Mouse (Mus musculus) thymus, postnatal 25 days (tissue): ENCODE results near the gene Hist1h1b.
"Not testable (repeated sequence)": the region's sequence is repeated elsewhere in the genome, so short reads cannot be mapped to it uniquely, and the experiment has no call there.

Experiments
- DNase-seq: peaks from one replicate; pipeline ENCODE4 v3.0.0; 2022

Gene Hist1h1b

GRCm38 (mm10) chr13:21779767-21780731 lies at the start of gene Hist1h1b:
Hist1h1b (minus strand) TSS chr13:21780625.
- peak; percentile 84 for DNase-seq

DNA sequence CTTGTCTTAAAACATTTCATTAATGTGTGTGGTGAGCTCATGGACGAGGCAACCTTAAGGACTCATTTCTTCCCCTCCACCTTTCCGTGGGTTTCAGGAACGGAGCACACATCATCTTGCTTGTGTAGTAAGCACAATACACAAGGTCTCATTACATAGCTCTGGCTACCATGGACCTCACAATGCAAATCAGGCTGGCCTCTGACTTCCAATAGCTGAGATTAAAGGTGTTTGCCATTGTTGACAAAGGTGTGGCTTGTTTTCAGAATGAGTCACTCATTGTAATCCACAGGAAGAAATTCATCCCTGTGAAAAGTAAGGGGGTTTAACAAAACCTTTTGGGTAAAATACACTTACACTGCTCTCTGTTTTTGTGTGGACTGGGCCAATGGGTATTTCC lies 48.1 kb upstream of the Hist1h1b start:
- DNase-seq: no peak

- DNase-seq: not testable (repeated sequence)
These were observed 39.9 kb upstream of the Hist1h1b start for GRCm38 (mm10) chr13:21820082-21820890.

DNA sequence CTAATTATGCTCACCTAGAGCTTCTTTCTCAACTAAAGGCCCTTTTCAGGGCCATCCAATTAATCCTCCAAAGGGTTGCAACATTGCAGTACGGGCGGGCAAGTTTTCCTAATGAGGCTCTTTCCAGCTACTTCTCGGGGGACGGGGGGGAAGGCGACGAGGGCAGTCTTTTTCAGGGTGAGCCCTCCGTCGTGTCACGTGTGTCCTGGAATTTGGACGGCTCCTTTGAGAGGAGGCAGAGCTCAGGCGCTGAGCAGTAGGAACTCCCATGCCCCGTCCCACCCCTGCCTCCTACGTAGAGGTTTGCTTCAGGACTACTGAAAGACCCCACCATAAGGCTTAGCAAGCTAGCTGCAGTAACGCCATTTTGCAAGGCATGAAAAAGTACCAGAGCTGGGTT lies 31.7 kb upstream of the Hist1h1b start:
- not testable (repeated sequence) for DNase-seq

DNA sequence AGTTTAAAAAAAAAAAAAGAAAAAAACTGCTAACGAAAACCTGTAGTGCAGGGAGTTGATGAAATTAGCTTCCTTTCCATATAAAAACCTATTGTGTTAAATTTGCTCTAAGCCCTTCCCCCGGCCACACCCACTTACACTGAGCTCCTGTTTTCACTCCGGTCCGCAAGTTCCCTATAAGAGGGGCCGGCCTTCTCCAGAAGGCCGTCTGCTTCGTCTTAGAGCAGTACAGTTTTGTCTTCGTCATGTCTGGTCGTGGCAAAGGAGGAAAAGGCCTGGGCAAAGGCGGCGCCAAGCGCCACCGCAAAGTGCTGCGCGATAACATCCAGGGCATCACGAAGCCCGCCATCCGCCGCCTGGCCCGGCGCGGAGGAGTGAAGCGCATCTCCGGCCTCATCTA lies 31.1 kb upstream of the Hist1h1b start, which contains the start of gene Hist1h4m:
Gene Hist1h4m, plus strand, starts transcription at position 208 of the 400 bp plus-strand sequence.
- DNase-seq: peak; percentile 71

GRCm38 (mm10) chr13:21811074-21811473 lies 30.6 kb upstream of the Hist1h1b start:
- DNase-seq: not testable (repeated sequence)

DNA sequence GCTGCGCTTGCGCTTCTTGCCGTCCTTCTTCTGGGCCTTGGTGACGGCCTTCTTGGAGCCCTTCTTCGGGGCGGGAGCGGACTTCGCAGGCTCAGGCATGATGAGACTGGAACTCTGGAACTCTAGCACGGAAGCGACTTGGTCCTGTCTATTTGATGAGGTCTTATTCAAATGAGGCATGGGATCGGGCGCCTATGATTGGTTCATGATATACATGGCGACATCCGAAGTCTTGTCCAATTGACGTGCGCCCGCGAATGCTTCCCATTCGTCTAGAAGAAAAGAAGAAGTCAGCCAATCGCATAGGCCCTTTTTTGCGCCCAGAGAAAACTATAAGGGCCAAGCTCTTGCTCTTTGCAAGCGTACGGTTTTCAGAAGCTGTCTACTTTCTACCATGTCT lies 29.6 kb upstream of the Hist1h1b start, which contains the start of the genes Hist1h2bq and Hist1h2ao:
Gene Hist1h2bq, minus strand, starts transcription at position 125 of the 400 bp plus-strand sequence.
Gene Hist1h2ao, plus strand, starts transcription at position 393 of the 400 bp plus-strand sequence.
- not testable (repeated sequence) for DNase-seq

GRCm38 (mm10) chr13:21803058-21803457 lies 22.6 kb upstream of the Hist1h1b start:
- DNase-seq: not testable (repeated sequence)

DNA sequence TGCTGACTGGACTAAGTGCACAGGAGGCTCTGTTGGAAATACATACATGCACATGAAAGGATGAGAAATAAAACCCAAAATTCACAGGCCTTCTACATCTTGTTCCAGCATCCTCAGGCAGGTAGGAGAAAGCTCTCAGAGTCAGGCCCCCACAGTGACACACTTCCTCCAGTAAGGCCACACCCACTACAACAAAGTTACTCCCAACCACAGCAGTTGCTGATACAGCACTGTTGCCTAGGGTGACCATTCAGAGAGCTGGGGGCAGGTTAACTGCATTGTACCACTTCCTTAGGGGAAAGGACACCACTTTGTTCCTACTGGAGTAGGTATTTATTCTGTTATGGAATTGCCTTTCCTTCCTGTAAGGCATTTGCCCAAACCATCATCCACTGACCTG lies 16.7 kb upstream of the Hist1h1b start:
- not testable (repeated sequence) for DNase-seq

GRCm38 (mm10) chr13:21795584-21795983 lies 15.2 kb upstream of the Hist1h1b start:
- DNase-seq: no peak

DNA sequence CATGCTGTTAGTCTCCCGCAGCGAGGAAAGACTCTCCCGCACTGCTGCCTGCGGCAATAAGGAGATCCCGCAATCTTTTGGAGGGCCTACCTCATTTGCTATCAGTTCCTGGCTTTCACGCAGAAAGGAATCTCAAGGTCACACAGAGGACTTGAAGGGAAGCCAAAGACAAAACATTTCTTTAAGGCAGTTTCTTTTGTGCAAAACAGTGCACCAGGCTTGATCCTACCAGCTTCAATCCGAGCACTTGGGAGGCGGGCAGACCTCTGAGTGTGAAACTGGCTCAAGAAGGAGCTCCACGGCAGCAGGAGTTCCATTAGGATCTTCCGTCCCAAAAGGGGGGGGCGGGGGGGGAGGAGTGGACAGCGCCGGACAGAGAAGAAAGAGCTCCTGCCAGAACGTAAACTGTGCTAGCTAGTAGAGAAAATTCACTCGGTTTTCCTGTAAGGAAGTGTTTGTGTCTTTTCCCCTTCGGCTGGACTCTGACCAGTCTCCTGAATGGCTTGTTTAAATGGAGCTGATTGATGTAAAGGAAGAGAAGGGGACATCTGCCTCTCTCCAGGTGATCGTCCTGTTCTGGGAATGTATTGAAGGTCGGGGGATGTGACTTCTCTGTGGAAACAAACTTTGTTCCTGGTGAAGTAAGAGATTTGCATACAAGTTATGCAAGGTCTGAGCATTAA lies 10.3 kb upstream of the Hist1h1b start:
- no peak for DNase-seq

DNA sequence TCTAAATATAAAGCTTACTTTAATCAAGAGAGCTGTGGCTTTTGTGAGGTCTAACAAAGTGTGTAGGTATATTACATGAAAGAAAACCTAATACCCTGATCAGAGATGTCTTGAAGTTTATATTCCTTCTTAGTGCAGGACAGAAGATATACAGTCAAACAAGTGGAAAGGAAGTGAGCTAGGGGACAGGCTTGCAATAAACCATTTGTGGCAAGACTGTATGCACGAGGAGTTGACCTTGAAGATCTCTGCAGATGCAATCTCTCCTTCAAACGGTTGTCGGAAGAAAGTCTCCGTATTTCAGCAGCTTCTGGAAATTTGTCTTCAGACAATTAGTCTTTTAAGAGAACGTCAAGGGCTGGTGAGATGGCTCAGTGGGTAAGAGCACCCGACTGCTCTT lies 9.5 kb upstream of the Hist1h1b start:
- no peak for DNase-seq

DNA sequence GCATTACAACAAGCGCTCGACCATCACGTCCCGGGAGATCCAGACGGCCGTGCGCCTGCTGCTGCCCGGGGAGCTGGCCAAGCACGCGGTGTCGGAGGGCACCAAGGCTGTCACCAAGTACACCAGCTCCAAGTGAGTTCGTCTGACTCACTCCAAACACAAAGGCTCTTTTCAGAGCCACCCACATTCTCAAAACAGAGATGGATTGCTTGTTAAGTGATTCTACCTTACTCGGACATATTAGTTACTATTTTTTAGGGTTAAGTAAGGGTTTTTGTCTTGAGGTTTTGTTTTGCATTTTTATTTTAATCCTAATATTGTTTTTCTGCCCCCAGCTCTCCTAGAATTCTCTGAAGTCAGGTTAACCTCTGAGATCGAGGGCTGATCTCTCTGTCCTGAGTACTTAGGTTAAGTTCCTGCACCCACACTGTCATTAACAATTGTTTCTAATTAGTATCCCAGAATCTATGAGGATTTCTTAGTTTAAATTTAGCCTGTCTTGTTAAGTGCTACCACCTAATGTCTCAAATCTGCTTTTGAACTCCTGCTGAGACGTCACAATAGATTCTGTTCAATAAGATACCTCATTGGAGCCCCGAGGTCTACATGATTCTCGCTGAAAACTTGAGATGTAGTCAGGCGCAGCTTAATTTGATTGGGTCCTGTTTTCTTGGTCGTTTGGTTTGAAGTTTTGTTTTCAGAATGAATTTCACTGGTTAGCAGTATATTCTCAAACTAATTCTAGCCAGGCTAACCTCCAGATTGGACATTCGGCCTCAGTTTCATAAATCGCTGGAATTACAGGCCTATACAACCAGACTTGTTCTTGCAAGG lies 7.6 kb upstream of the Hist1h1b start:
- DNase-seq: peak; percentile 6

DNA sequence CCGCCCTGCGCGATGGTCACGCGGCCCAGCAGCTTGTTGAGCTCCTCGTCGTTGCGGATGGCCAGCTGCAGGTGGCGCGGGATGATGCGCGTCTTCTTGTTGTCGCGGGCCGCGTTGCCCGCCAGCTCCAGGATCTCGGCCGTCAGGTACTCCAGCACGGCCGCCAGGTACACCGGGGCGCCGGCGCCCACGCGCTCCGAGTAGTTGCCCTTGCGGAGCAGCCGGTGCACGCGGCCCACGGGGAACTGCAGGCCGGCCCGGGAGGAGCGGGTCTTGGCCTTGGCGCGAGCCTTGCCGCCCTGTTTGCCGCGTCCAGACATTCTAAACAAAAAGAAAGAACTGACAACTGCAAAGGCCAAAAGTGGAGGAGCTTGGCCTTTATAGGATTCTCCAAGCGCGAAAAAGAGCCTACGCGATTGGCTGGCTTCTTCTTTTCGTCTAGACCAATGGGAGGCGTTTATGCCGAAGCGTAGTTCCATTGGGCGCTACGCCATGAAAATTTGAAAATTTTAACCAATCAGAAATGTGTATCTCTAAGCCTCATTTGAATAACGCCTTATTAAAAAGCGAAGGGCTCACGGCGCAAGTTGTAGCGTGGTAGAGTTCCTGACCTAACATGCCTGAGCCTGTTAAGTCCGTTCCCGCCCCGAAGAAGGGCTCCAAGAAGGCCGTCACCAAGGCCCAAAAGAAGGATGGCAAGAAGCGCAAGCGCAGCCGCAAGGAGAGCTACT lies 6.6 kb upstream of the Hist1h1b start, which contains the start of the genes Hist1h2an and Hist1h2bp:
Gene Hist1h2an, minus strand, starts transcription at position 320 of the 731 bp plus-strand sequence.
Gene Hist1h2bp, plus strand, starts transcription at position 563 of the 731 bp plus-strand sequence.
- DNase-seq: peak; percentile 87

- peak; percentile 16 for DNase-seq
These were observed 5.9 kb upstream of the Hist1h1b start for GRCm38 (mm10) chr13:21786189-21786898.

- peak; percentile 9 for DNase-seq
These were observed 3.9 kb upstream of the Hist1h1b start for GRCm38 (mm10) chr13:21784311-21784710.

GRCm38 (mm10) chr13:21783734-21784161 lies 3.3 kb upstream of the Hist1h1b start:
- DNase-seq: peak; percentile 52

DNA sequence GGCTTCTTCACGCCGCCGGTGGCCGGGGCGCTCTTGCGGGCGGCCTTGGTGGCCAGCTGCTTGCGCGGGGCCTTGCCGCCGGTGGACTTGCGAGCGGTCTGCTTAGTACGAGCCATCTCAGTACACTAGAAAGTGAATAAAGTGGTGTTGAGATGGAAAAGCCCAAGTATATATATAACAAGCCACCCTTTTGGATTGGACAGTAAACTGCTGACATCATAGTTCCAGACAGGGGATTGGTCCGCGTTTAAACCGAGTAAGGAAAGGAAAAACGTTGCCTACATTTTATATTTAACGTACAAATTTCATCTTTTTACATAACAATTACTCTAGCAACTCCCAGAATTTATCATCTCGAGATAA lies 2.8 kb upstream of the Hist1h1b start, which contains the start of gene Hist1h3i:
Gene Hist1h3i, minus strand, starts transcription at position 116 of the 363 bp plus-strand sequence.
- DNase-seq: peak; percentile 70

DNA sequence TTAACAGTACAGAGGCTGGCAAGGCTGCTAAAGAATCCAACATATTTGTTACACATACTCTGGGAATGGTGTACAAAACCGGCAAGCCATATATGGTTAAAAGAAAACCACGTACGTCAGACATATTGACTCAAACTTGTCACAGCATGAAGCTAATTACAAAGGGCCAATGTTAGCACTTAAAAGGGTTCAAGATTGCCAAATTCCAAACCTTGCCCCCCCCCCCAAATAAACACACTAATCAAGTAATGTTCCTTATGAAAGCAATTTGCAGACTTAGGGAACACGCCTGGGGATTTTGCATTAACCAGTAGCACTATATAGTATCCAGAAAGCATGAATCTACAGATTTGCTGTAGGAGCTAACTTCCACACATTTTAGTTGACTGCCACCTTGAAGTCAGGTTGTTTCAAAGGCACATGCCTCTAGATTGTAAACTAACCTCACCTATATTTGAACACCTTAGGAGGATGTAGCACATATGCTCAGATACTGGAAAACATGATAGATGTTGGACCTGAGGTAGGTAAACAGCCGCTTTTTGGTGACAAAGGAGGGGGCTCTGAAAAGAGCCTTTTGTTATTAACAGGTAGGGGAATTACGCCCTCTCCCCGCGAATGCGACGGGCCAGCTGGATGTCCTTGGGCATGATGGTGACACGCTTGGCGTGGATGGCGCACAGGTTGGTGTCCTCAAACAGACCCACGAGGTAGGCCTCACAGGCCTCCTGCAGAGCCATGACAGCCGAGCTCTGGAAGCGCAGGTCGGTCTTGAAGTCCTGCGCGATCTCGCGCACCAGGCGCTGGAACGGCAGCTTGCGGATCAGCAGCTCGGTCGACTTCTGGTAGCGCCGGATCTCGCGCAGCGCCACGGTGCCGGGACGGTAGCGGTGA lies 2.2 kb upstream of the Hist1h1b start:
- DNase-seq: peak; percentile 56
